Comparison of ENCODE assay signal across 30 mouse cellular contexts in the genomic region with DNA sequence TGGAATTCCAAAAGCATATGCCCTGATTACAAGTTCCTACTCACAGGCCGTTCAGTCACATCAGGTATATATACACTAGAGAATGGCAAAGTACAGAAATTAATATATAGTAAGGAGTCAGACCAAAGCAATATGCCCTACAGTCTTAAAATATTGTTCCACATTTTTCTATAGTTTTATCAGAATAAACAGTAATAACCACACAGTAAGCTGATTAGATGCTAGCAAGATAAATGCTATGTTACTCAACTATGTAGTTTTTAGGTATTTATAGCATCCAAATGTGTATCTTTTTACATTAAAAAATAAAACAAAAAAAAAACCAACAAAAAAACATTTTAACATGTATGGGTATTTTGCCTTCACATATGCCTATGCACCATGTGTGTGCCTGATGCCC. TPM values are rescaled to one million over a fixed set of nuclear protein-coding genes. Genes with fewer than 3 reads are reported as not detected.
"Had no signal": no experiment of that assay in that cellular context is flagged by ENCODE, and none has a peak within 500 bp of the region (broad histone marks: within the 10 kb centered on the region; RNA-seq: fewer than 3 reads in every experiment).

No protein-coding gene starts in this region.

- H3K36me3 ChIP-seq: liver, embryonic 13.5 days; neural tube, embryonic 12.5 days had no signal

- H3K4me3 ChIP-seq: limb, embryonic 10.5 days; limb, embryonic 13.5 days; liver, embryonic 13.5 days; neural tube, embryonic 12.5 days had no signal

- DNase-seq: kidney, adult 18-20 months; kidney, adult 9 months; kidney, postnatal 14 days; kidney, postnatal 4 days; liver; liver, embryonic 13.5 days; lung, embryonic 14.5 days; midbrain, embryonic 14.5 days; thymus, adult 18-20 months; thymus, postnatal 36 days had no signal

- ATAC-seq: lung, postnatal 0 days had no signal

- H3K4me2 ChIP-seq: limb, embryonic 13.5 days; liver, embryonic 13.5 days; lung, embryonic 14.5 days; midbrain, embryonic 11.5 days; neural tube, embryonic 12.5 days had no signal

- H3K9ac ChIP-seq: limb, embryonic 13.5 days; liver, embryonic 13.5 days; lung, embryonic 14.5 days; neural tube, embryonic 12.5 days had no signal

- H3K27me3 ChIP-seq: limb, embryonic 13.5 days; liver, embryonic 13.5 days; neural tube, embryonic 12.5 days had no signal

- H3K9me3 ChIP-seq: limb, embryonic 10.5 days; limb, embryonic 13.5 days; liver, embryonic 13.5 days; neural tube, embryonic 12.5 days had no signal

- H3K27ac ChIP-seq: limb, embryonic 10.5 days; limb, embryonic 13.5 days; liver, embryonic 13.5 days; macrophage; neural tube, embryonic 12.5 days had no signal

RNA-seq across cellular contexts. Expression of a gene that starts 56.7 kb away (rescaled TPM):
- total RNA-seq: layer of hippocampus, adult 18-20 months; layer of hippocampus, postnatal 25 days; left cerebral cortex, adult 18-20 months; left cerebral cortex, postnatal 25 days; megakaryocyte-erythroid progenitor cell, adult 5-6 weeks; midbrain, postnatal 0 days; neutrophil, adult 5-6 weeks had no signal
- polyA plus RNA-seq: kidney, embryonic 16.5 days; limb, embryonic 10.5 days; limb, embryonic 13.5 days; liver, embryonic 13.5 days; liver, embryonic 16.5 days; lung, embryonic 14.5 days; lung, postnatal 0 days; macrophage; midbrain, embryonic 11.5 days; midbrain, embryonic 14.5 days; midbrain, postnatal 0 days; neural tube, embryonic 12.5 days; small intestine, adult 2 months; spleen, adult 2 months; stomach, embryonic 16.5 days; testis, adult 2 months; urinary bladder, adult 2 months had no signal
